Mouse (Mus musculus) midbrain, embryonic 13.5 days (tissue): ENCODE data around the gene Tmem87a. TPM values are rescaled to one million over a fixed set of nuclear protein-coding genes. Genes with fewer than 3 reads are reported as not detected.

Experiments
- ATAC-seq: fragments of 200-750 bp; cut with Nextera tagmentation; 2 replicates; pipeline ENCODE4 v1.8.0; 2017; ENCODE audit warnings: mild to moderate bottlenecking, moderate TSS enrichment, moderate library complexity
- H3K27ac ChIP-seq: fragments of 300-500 bp; sonication (generic); 2 replicates; pipeline ENCODE4 v1.5.1; 2015; ENCODE audit warnings: inconsistent platforms, mild to moderate bottlenecking, moderate library complexity
- H3K27me3 ChIP-seq: fragments of 300-500 bp; sonication (generic); 2 replicates; pipeline ENCODE4 v1.6.1; 2015; ENCODE audit warnings: mild to moderate bottlenecking, inconsistent platforms
- H3K36me3 ChIP-seq: fragments of 300-500 bp; sonication (generic); 2 replicates; pipeline ENCODE4 v1.6.1; 2015; ENCODE audit warnings: mild to moderate bottlenecking, inconsistent platforms
- H3K4me1 ChIP-seq: fragments of 300-500 bp; sonication (generic); replicated peaks from 2 replicates; pipeline ENCODE4 v1.6.1; 2015; ENCODE audit warnings: inconsistent platforms
- H3K4me2 ChIP-seq: fragments of 300-500 bp; sonication (generic); replicated peaks from 2 replicates; pipeline ENCODE4 v1.6.1; 2015; ENCODE audit warnings: moderate library complexity, mild to moderate bottlenecking, inconsistent platforms
- H3K4me3 ChIP-seq: fragments of 300-500 bp; sonication (generic); replicated peaks from 2 replicates; pipeline ENCODE4 v1.5.1; 2015; ENCODE audit warnings: mild to moderate bottlenecking, inconsistent platforms
- H3K9ac ChIP-seq: fragments of 300-500 bp; sonication (generic); replicated peaks from 2 replicates; pipeline ENCODE4 v1.6.1; 2015; ENCODE audit warnings: mild to moderate bottlenecking, inconsistent platforms
- H3K9me3 ChIP-seq: fragments of 300-500 bp; sonication (generic); 2 replicates; pipeline ENCODE4 v1.6.1; 2016; ENCODE audit warnings: mild to moderate bottlenecking, inconsistent platforms
- WGBS: fragments of 180-500 bp; shearing (Covaris S2); methylation state at CpG from one replicate; pipeline ENCODE4 v1.1.7; 2015; 5-methylcytosine and 5-hydroxymethylcytosine counted together
- polyA plus RNA-seq: library from polyadenylated mRNA; unstranded; fragments of >200 nt; fragmentation: Nextera tagmentation; extraction: Ambion mirVana; gene quantifications from 2 replicates; pipeline ENCODE4 v1.2.1, GENCODE M21; 2015

Tmem87a gene
- polyA plus RNA-seq: 7.7 and 10.2 TPM in 2 replicates

DNA sequence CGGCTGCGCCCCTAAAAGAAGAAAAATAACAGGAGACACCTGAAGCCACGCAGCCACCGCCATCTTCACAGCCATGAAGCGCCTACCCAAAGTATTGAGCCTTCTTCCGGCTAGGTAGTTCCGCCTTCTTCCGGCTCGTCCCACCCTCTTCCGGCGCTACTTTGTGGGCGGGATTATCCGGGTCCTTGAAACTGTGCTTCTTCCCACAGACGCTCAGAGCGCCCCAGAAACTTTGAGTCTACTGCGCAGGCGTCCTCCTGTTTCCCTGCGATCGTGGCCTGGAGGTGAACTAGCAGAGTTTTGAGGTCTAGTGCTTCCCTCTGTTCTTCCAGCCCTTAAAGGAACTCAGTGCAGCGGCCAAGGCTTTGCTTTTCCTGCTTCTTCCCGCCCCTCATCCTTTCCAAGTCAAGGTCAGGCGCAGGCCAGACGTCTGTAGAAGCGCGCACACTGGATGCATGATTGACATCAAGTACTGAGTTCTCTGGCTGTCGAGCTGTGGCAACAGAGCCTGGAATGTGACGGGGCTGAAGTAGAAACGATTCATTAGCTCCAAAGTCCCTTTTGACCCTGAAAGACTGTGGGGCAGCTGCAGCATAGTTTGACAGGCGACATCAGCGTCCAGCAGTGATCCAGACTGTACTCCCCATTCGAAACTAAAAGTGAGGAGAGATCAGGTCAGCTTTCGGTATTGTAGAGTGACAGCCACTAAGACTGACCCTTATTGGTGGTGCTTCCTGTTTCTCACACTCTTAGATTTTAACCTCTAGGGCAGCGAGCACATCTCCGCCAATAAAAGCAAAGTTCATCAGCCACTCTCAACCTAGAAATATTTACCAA, at the start of gene Tmem87a:
Gene Tmem87a (minus strand): TSS at position 128 of the 837 bp plus-strand sequence.
- H3K4me2 ChIP-seq: peak within 1 kb of the TSS; percentile 75
- no peaks in the 10 kb centered on the region for H3K27me3 ChIP-seq
- peak; percentile 100 for ATAC-seq
- peaks cover 24% of the 10 kb centered on the region for H3K4me1 ChIP-seq
- peaks cover 10% of the 10 kb centered on the region for H3K9me3 ChIP-seq
- peak within 1 kb of the TSS; percentile 80 for H3K4me3 ChIP-seq
- under 1% methylated on average over 34 of the region's 34 CpGs for WGBS
- H3K27ac ChIP-seq: peak within 1 kb of the TSS; percentile 84
- peak within 1 kb of the TSS; percentile 77 for H3K9ac ChIP-seq
- H3K36me3 ChIP-seq: no peaks in the 10 kb centered on the region

DNA sequence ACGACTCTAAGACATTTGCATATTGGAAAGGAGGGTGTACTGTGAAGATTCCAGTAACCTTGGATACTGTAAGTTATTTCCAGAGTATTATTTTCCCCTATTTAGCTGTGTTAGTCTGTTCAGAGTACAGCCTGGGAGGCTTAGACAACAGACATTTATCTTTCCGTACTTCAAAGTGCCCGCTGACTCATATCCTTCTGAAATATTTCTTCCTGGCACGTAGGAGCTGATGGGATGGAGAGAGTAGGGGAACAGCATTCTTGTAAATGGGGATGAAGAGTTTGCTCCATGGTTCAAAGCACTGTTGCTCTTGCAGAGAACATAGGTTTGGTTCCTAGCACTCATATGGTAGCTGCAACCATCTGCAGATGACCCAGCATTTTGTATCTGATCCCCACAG, 48.7 kb upstream of the Tmem87a start:
- Histone ChIP-seq H3K9me3 (0 out of 2 replicates have a peak, but pooled peaks cover 3% of the 10 kb centered on the region), H3K9ac (no peak overlapping the region)
- WGBS: 86% methylated on average over 4 of the region's 4 CpGs

DNA sequence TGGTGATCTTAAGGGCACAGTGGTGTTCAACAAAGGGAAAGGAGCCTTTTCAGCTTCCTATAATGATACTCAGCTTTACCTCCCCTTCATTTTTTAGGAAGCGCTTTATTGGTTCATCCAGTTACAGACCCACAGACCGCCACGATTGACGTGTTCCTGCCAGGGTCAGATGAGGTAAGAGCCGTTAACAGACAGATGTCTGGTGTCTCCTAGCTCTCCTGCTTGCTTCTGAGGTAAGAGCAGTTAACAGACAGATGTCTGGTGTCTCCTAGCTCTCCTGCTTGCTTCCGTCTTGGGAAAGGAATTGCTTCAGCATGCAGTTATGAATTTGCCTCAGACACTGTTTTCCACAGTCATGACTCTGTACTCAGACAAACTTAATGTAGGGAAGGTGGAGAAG, 46.8 kb upstream of the Tmem87a start:
- WGBS: 62% methylated on average over 6 of the region's 6 CpGs
- Histone ChIP-seq H3K27me3 (no peaks in the 10 kb centered on the region), H3K4me2 (no peak overlapping the region), H3K4me3 (no peak overlapping the region), H3K36me3 (no peaks in the 10 kb centered on the region), H3K27ac (no peak overlapping the region), H3K9ac (no peak overlapping the region), H3K4me1 (no peaks in the 10 kb centered on the region), H3K9me3 (0 out of 2 replicates have a peak, but pooled peaks cover 3% of the 10 kb centered on the region)
- no peak for ATAC-seq

More for the DNA sequence above, 48.7 kb upstream of the Tmem87a start:
- Histone ChIP-seq H3K36me3 (no peaks in the 10 kb centered on the region), H3K27me3 (no peaks in the 10 kb centered on the region), H3K4me3 (no peak overlapping the region), H3K4me1 (no peaks in the 10 kb centered on the region), H3K27ac (no peak overlapping the region), H3K4me2 (no peak overlapping the region)
- ATAC-seq: no peak

DNA sequence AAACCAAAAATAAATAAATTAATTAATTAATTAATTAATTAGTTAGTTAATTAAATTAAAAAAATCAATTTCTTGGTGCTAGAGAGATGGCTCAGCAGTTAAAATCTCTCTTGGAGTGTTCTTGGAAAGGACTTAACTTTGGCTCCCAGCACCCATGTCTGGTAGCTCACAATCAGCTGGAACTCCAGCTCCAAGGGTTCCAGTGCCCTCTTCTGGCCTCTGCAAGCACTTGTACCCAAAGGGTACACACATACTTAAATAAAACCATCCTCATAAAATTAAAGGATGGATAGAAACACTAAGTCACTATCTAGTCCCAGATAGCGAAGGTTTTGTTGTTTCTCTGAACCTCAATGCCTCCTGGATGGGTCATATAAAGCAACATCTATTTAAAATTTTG, 43.4 kb upstream of the Tmem87a start:
- H3K4me2 ChIP-seq: no peak overlapping the region
- no peak overlapping the region for H3K27ac ChIP-seq
- no peaks in the 10 kb centered on the region for H3K27me3 ChIP-seq
- ATAC-seq: no peak
- H3K4me3 ChIP-seq: no peak overlapping the region
- H3K9ac ChIP-seq: no peak overlapping the region
- no peaks in the 10 kb centered on the region for H3K4me1 ChIP-seq
- no peaks in the 10 kb centered on the region for H3K9me3 ChIP-seq
- H3K36me3 ChIP-seq: no peaks in the 10 kb centered on the region
- 91% methylated on average over 1 of the region's 1 CpGs for WGBS

DNA sequence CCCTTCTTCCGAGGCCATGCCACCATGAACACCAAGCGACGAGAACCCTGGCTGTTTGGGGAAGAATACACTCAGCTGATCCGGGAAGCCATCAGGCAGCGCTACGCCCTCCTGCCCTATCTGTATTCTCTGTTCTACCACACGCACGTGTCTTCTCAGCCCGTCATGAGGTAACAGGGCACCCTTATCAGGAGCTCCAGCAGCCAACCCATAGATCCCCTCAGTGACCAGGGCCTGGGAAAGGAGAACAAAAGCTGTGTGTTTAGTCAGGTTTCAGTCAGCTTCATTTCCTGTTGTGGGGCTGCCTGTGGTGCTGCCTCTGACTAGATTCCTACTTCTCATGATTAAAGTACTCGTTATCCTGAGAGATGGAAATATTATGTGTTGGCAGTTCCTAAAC, 42.5 kb upstream of the Tmem87a start:
- Histone ChIP-seq H3K27me3 (no peaks in the 10 kb centered on the region), H3K4me2 (no peak overlapping the region), H3K4me3 (no peak overlapping the region), H3K27ac (no peak overlapping the region), H3K4me1 (no peaks in the 10 kb centered on the region), H3K9me3 (no peaks in the 10 kb centered on the region), H3K36me3 (no peaks in the 10 kb centered on the region), H3K9ac (no peak overlapping the region)
- 86% methylated on average over 10 of the region's 10 CpGs for WGBS
- ATAC-seq: no peak

DNA sequence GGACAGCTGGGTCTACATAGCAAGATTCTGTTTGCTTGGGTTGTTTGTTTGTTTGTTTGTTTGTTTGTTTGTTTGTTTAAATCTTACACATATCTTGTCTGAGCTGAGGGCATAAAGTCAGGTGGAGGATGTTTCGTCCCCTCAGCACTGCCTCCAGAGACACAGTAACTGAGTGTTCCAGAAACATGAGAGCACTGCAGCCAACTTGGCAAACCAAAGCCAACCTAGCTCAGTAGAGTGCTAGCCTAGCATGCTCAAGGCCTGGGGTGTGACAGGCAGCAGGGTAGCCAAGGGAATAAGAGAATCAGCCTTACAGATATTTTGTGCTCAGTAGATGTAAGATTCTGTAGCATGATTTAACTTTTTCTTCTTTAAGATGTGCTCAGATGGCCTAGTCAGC, 40.6 kb upstream of the Tmem87a start:
- WGBS: 96% methylated on average over 1 of the region's 1 CpGs
- no peaks in the 10 kb centered on the region for H3K27me3 ChIP-seq
- H3K4me1 ChIP-seq: no peaks in the 10 kb centered on the region
- H3K9me3 ChIP-seq: no peaks in the 10 kb centered on the region
- H3K36me3 ChIP-seq: no peaks in the 10 kb centered on the region
- no peak overlapping the region for H3K4me2 ChIP-seq
- no peak overlapping the region for H3K4me3 ChIP-seq
- no peak overlapping the region for H3K9ac ChIP-seq
- no peak overlapping the region for H3K27ac ChIP-seq
- no peak for ATAC-seq

DNA sequence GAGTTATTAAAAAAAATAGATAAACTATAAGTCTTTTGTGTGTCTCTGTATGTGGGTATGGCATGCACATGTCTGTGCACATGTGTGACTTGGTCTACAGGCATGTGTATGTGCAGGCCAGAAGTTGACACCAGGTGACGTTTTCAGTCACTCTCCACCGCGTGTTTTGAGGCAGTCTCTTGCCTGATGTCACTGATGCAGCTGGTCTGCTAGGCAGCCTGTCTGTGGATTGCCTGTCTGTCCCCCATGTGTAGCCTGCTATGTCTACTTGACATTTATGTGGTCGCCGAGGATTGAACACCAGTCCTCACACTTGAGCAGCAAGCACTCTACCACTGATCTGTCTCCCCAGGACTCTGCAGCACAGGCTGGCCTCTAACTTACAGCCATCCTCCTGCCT, 20.5 kb upstream of the Tmem87a start:
- H3K27ac ChIP-seq: no peak overlapping the region
- ATAC-seq: no peak
- no peaks in the 10 kb centered on the region for H3K4me1 ChIP-seq
- H3K9ac ChIP-seq: no peak overlapping the region
- no peaks in the 10 kb centered on the region for H3K9me3 ChIP-seq
- no peaks in the 10 kb centered on the region for H3K27me3 ChIP-seq
- H3K4me2 ChIP-seq: no peak overlapping the region
- 0 out of 2 replicates have a peak, but pooled peaks cover 2% of the 10 kb centered on the region for H3K36me3 ChIP-seq
- no peak overlapping the region for H3K4me3 ChIP-seq
- 83% methylated on average over 5 of the region's 5 CpGs for WGBS

DNA sequence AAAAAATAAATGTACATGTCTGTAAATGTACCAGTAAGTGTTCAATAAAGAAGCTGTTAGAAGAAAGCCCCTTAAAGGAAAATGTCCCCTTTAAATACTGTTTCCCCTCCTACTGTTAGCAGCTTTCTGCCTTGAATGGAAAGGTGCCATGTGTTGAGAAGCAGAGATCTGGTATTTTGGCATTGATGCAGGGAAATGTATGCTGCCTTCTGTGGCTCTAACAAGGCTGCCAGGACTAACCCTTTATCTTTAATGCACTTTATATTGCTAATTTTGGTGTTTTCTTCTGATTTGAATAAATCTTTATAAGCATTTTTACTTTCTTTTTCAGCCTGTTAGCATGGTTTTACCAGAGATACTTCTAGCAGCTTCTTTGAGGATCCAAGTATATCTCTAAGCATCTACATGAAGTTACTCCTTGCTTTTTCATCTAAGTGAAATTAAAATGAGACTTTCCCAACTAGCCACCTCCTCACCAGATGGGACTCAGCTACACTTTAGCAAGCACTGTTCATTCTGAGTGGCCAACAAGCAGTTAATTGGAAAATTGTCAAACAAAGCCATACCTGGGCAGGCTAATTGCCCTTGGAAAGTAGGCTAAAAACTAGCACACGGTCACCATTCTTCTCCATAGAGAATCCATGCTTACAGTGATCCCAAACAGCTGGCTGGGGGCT, 11.0 kb upstream of the Tmem87a start:
- Histone ChIP-seq H3K4me1 (no peaks in the 10 kb centered on the region), H3K9ac (no peak overlapping the region), H3K36me3 (0 out of 2 replicates have a peak, but pooled peaks cover 5% of the 10 kb centered on the region), H3K27me3 (no peaks in the 10 kb centered on the region), H3K4me3 (no peak overlapping the region), H3K27ac (no peak overlapping the region), H3K4me2 (no peak overlapping the region), H3K9me3 (no peaks in the 10 kb centered on the region)
- 65% methylated on average over 1 of the region's 1 CpGs for WGBS
- ATAC-seq: no peak

DNA sequence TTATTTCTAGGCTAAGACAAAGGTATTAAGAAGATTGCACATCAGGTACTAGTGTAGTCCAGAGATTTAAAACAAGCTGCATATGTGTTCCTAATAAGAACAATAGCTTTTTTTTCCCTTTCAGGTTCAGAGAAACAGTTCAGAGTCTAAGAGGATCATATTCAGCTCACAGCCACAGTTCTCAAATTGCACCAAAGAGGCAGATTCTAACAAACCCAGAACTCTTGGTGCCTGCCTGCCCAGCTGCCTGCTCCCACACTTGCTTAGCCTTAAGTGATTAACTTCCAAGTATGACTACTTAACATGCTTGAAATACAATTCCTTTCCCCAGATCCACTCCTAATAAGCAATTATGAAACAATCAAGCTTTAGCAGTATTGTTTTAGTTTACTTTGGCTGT, 10.2 kb upstream of the Tmem87a start:
- no peak for ATAC-seq
- H3K4me2 ChIP-seq: no peak overlapping the region
- no peak overlapping the region for H3K4me3 ChIP-seq
- no peak overlapping the region for H3K27ac ChIP-seq
- 0 out of 2 replicates have a peak, but pooled peaks cover 5% of the 10 kb centered on the region for H3K36me3 ChIP-seq
- H3K27me3 ChIP-seq: no peaks in the 10 kb centered on the region
- no peaks in the 10 kb centered on the region for H3K4me1 ChIP-seq
- peaks cover under 1% of the 10 kb centered on the region; the same call in 1 of the 2 replicates for H3K9me3 ChIP-seq
- H3K9ac ChIP-seq: no peak overlapping the region

DNA sequence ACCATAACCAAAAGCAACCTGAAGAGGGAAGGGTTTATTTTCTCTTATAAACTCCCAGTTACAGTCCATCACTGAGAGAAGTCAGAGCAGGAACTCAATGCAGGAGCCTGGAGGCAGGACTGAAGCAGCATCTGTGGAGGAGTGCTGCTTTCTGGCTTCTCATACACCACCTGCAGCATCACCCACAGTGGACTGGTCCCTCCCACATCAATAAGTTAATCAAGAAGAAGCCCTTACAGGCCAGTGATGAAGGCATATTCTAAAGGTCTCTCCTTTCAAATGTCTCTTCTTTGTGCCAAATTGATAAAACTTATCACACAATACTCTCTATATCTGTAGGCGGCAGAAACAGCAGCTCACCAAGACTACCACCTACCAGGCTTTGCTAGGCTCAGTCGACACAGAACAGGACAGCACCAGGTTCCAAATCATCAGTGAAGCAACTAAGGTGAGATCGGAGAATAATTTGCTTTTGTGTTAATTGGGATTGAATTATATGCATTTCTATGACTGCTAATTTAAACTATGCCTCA, 7.2 kb upstream of the Tmem87a start:
- H3K27me3 ChIP-seq: no peaks in the 10 kb centered on the region
- 94% methylated on average over 3 of the region's 3 CpGs for WGBS
- H3K4me2 ChIP-seq: no peak overlapping the region

DNA sequence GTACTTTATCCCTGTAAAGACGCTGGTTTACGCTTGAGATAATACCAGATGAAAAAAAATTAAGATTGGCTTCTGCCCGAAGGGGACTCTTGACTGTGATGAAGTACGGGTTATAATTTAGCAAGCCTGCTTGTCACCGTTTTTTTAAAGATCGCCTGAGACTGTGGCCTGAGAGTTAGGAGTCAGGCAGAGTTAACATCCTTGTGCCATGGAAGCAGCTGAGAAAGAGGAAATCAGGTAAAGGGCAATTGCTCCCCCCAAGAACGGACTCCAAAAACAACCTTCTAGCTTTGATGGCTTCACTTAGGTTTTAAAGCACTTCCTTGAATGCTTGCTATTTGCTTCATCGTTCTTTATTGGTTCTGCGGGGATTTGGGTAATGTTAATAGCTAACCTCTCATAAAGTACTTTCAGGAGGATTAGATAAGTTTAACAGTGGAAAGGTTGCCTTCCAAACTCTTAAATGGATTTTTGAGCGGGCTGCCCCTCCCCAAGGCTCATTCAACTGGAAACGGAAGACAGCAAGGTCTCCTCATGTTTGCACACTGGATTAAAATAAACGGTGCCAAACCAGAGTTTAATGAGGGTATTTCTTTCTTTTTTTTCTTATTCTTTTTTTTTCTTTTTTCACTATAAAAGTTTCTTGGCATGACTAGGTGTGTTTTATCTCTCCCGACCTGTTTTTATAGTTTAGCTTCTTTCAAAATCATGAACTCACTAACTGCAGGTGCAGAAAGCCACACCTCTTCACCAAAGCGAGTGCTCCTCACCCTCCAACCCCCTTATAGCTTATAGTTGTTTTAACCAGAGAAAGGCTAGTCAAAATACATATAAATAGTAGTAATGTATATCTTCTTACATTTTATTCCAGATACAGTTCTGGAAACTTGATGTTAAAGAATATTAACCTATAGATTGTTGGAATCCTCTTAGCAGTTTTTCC, 1.2 kb upstream of the Tmem87a start:
- Histone ChIP-seq H3K4me3 (peak overlapping the region; percentile 80), H3K9ac (peak overlapping the region; percentile 74), H3K36me3 (no peaks in the 10 kb centered on the region), H3K4me2 (peak overlapping the region; percentile 75), H3K4me1 (peaks cover 24% of the 10 kb centered on the region), H3K9me3 (peaks cover 10% of the 10 kb centered on the region), H3K27me3 (no peaks in the 10 kb centered on the region), H3K27ac (peak overlapping the region; percentile 84; the same call in 1 of the 2 replicates)
- no peak for ATAC-seq
- 36% methylated on average over 14 of the region's 14 CpGs for WGBS

More for the DNA sequence above, 7.2 kb upstream of the Tmem87a start:
- H3K27ac ChIP-seq: no peak overlapping the region
- H3K9me3 ChIP-seq: peaks cover 10% of the 10 kb centered on the region
- H3K9ac ChIP-seq: no peak overlapping the region
- 0 out of 2 replicates have a peak, but pooled peaks cover 5% of the 10 kb centered on the region for H3K36me3 ChIP-seq
- H3K4me1 ChIP-seq: no peaks in the 10 kb centered on the region
- H3K4me3 ChIP-seq: no peak overlapping the region
- no peak for ATAC-seq
